Mouse (Mus musculus): ENCODE results near the gene Gas1. TPM values are rescaled to one million over a fixed set of nuclear protein-coding genes. Genes with fewer than 3 reads are reported as not detected.

The Gas1 gene
- not detected in 2 replicates for total RNA-seq (2017)

- no peak for ATAC-seq (ENCODE audit: extremely low read depth, insufficient number of reproducible peaks, low FRiP score, poor library complexity, severe bottlenecking)
Measured at GRCm38 (mm10) chr13:60177106-60177796, at the start of gene Gas1. Gas1 (minus strand) TSS chr13:60177365.

DNA sequence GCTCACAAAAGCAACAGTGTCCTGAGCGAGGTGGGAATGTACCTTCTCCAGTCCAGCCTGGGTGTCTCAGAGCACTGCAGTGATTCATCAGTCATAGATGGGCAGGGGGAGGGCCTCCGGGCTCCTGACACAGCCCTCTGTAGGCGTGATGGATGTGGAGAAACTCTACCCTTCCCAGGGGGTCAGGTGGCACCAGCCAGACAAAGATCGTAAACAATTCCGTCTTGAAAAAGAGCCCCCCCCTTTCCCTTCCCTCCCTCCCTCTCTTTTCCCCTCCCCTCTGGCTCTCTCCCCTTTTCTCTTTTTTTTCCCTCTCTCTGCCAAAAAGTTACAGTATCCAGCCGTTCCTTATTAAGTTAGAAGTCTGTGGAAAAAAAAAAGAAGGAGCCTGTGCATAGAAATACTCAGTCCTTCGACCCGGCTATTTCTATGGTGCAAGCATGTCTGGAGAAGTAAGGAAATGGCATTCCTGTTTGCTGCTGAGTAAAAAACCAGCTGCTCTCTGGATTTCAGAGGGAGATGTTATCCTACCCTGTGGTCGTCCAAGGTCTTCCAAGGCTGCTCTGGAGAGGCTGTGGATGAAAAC, 49.2 kb upstream of the Gas1 start:
- ATAC-seq (ENCODE audit: extremely low read depth, insufficient number of reproducible peaks, low FRiP score, poor library complexity, severe bottlenecking), result no peak

DNA sequence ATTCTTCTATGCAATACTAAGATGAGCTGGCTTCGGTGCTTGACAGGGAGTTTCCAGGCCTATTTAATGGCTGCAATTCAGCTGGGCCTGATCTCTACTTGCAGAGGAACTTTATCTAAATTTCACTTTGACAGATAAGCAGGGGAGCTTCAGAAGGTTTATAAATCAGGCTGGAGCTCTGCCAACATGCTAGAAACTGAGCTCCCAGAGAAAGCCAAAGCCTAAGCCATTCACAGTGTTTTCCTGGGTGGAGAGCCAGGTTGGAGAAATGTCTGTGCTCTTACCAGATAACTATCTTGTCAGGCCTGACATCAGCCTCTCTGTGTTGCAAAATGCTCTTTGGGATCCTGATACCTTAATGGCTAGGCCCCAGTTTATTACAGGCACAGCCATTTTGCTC, 48.6 kb upstream of the Gas1 start:
- ATAC-seq (ENCODE audit: extremely low read depth, insufficient number of reproducible peaks, low FRiP score, poor library complexity, severe bottlenecking), result no peak

DNA sequence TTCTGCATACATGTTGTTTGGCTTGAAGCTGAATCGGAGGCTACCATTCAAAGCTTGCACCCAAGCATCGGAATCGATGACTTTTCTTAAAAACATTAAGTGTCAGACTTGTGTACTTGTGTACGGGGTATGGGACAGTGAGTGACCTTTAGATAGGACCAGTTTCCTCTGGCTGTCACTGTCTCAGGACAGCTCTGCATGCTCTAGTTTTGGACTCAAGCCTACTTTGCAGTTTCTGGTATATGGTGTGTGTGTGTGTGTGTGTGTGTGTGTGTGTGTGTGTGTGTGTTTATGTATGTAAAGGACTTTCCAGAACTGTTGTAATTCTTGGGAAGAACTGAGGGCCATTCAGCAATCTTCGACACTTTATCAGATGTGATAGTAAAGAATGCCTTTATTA, 48.1 kb upstream of the Gas1 start:
- ATAC-seq (ENCODE audit: extremely low read depth, insufficient number of reproducible peaks, low FRiP score, poor library complexity, severe bottlenecking), result no peak

GRCm38 (mm10) chr13:60223797-60224196, 46.6 kb upstream of the Gas1 start:
- ATAC-seq (ENCODE audit: extremely low read depth, insufficient number of reproducible peaks, low FRiP score, poor library complexity, severe bottlenecking), result no peak

DNA sequence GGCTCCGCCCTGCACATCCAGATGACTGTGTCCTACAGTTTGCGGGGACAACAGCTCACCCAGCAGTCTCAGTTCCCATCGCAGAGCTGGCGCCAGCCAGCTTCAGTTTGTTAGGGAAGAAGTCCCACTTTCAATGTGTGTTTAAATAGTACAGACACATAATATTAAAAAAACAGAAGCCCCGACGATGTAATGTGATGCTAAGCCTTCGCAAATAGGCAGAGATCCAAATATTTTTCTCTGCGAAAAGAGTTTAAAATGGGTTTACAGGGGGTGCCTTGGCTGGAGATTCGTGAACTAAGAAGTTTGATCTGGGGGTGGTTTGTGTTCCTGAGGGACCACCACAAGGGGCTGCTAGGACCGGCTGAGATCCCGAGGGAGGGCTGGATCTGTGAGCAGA, 45.2 kb upstream of the Gas1 start:
- no peak for ATAC-seq (ENCODE audit: extremely low read depth, insufficient number of reproducible peaks, low FRiP score, poor library complexity, severe bottlenecking)

DNA sequence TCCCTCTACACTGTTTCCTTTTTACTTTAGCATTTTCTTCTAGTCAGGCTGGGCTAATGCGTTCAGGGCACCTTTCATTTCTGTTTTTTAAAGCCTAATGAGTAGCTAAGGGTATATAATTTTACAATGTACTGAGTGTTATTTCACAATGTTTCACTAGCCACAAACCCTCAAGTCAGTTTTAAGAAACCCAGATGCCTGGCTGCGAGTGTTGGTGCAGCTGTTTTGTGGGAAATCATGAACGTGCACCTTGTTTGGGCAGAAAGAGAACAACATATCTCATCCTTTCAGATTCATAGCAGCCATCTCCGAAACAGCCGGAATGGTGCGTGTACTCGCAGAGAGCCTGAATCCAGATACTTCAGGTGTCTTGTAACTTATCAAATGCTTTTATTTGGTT, 36.7 kb upstream of the Gas1 start:
- ATAC-seq (ENCODE audit: extremely low read depth, insufficient number of reproducible peaks, low FRiP score, poor library complexity, severe bottlenecking), result no peak

GRCm38 (mm10) chr13:60207135-60207601, 30.0 kb upstream of the Gas1 start:
- no peak for ATAC-seq (ENCODE audit: extremely low read depth, insufficient number of reproducible peaks, low FRiP score, poor library complexity, severe bottlenecking)

DNA sequence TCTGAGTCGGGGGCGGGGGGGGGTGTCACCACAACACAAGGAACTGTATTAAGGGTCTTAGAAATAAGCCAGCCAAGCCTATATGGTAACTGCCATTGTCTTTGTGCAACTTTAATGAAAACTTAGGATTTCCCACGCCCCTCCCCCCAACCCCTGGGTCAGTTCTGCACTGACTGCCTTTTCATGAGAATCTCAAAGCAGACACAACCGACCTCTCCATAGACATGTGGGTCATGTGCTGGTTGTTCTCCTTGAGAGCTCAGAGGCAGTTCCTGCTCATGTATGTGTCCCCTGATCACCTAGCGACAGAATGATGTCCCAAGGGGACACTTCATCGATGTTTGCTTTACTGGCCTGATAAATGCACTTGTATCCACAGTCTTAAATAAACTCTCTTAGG, 27.6 kb upstream of the Gas1 start:
- no peak for ATAC-seq (ENCODE audit: extremely low read depth, insufficient number of reproducible peaks, low FRiP score, poor library complexity, severe bottlenecking)

- no peak for ATAC-seq (ENCODE audit: extremely low read depth, insufficient number of reproducible peaks, low FRiP score, poor library complexity, severe bottlenecking)
Measured at GRCm38 (mm10) chr13:60193273-60193672, 16.1 kb upstream of the Gas1 start.

GRCm38 (mm10) chr13:60189923-60190322, 12.8 kb upstream of the Gas1 start:
- no peak for ATAC-seq (ENCODE audit: extremely low read depth, insufficient number of reproducible peaks, low FRiP score, poor library complexity, severe bottlenecking)

DNA sequence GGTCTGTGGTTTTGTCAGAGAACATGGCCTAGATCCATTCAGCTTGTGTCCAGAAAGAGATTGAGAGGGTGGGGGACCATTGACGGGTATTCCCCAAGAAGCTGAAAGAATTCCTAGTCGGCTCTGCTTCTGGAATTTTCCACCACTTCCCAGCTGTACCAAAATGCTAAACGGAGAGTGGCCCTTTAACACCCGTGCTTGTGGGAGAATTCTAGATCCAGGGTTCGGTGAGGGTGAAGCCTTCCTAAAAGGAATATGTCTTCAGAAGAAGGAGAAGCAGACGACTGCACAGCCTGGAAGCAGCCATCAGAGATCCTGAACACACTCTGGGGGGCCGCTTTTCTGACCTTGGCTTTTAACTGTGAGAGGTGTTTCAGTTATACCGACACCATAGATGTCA, 11.8 kb upstream of the Gas1 start:
- no peak for ATAC-seq (ENCODE audit: extremely low read depth, insufficient number of reproducible peaks, low FRiP score, poor library complexity, severe bottlenecking)

GRCm38 (mm10) chr13:60187276-60187675, 10.1 kb upstream of the Gas1 start:
- ATAC-seq (ENCODE audit: extremely low read depth, insufficient number of reproducible peaks, low FRiP score, poor library complexity, severe bottlenecking), result no peak

- ATAC-seq (ENCODE audit: extremely low read depth, insufficient number of reproducible peaks, low FRiP score, poor library complexity, severe bottlenecking), result no peak
Measured at GRCm38 (mm10) chr13:60182346-60182745, 5.2 kb upstream of the Gas1 start.

- ATAC-seq (ENCODE audit: extremely low read depth, insufficient number of reproducible peaks, low FRiP score, poor library complexity, severe bottlenecking), result no peak
Measured at GRCm38 (mm10) chr13:60179641-60180040, 2.5 kb upstream of the Gas1 start.

DNA sequence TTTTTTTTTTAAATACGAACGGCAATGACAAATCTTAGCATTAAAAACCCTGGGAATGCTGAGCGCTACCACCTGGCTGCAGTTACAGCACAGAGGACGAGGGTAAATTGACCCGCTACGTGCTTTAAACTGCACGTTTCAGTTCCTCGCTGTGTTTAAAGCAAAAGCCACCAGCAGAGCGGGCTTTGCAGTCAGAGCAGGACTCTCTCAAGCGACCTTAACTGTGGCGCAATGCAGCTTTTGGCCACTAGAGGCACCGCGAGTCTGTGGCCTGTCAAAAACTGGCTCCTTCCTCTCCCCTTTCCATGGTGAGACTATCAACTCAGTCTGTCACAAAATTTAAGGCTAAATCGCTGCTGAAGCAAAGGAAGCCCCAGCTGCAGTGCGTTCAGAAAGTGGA, 1.3 kb upstream of the Gas1 start:
- ATAC-seq (ENCODE audit: extremely low read depth, insufficient number of reproducible peaks, low FRiP score, poor library complexity, severe bottlenecking), result no peak

DNA sequence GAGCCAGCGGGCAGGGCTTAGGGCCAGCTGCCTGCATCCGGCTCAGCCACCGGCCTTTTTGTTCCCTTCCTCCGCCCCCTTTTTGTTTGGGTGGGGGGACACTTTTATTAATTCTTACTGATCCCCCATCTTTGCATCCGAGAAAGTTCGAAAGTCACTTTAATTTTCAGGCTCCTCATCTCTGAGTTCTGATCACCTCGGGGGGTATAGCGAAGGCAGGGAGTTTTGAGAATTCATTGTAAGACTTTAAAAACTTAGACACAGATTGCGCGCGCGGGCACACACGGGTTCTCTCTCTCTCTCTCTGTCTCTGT, 589 bp upstream of the Gas1 start:
- ATAC-seq (ENCODE audit: extremely low read depth, insufficient number of reproducible peaks, low FRiP score, poor library complexity, severe bottlenecking), result no peak

- no peak for ATAC-seq (ENCODE audit: extremely low read depth, insufficient number of reproducible peaks, low FRiP score, poor library complexity, severe bottlenecking)
Measured at GRCm38 (mm10) chr13:60176776-60177105, 424 bp downstream of the Gas1 start.

- ATAC-seq (ENCODE audit: extremely low read depth, insufficient number of reproducible peaks, low FRiP score, poor library complexity, severe bottlenecking), result no peak
Measured at GRCm38 (mm10) chr13:60176136-60176775, 909 bp downstream of the Gas1 start.

GRCm38 (mm10) chr13:60175490-60176135, 1.6 kb downstream of the Gas1 start:
- ATAC-seq (ENCODE audit: extremely low read depth, insufficient number of reproducible peaks, low FRiP score, poor library complexity, severe bottlenecking), result no peak
